Mouse (Mus musculus): ENCODE data around the gene Aox2.

Aox2 gene

DNA sequence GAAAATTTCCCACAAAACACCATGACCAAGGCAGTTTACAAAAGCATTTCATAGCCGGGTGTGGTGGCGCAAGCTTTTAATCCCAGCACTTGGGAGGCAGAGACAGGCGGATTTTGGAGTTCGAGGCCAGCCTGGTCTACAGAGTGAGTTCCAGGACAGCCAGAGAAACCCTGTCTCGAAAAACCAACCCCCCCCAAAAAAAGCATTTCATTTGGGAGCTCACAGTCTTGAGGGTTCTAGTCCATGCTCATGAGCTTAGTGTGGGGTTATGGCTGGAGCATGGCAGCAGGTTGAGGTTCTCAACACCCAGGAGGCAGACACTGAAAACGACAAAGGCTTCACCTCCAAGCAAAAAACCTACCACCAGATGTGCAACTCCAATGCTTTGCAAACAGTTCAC, 130.0 kb downstream of the Aox2 start:
- DNase-seq: no peak

DNA sequence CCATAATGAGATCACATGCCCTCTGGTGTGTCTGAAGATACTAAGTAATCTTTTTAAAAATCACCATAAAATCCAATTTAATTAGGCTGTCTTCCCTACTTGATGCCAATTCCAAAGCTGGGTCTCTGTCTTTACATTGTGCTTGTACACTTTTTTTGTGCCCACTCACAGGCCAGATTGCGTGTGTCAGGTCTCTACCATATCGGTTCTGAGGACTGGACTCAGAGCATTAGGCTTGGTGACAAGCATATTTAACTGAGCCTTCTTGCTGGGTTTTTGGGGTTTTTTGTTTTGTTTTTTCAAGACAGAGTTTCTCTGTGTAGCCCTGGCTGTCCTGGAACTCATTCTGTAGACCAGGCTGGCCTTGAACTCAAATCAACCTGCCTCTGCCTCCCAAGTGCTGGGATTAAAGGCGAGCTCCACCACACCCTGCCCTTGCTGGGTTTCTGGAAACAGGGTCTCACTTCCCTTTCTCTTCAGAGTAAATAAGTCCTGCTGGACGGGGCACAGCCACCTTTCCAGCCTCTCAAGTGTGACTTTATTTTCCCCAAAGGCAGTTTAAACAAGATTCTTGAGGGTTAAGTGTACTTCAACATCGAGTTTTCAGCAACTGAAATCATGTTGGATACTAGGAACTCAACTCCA, 131.5 kb downstream of the Aox2 start:
- DNase-seq: no peak

DNA sequence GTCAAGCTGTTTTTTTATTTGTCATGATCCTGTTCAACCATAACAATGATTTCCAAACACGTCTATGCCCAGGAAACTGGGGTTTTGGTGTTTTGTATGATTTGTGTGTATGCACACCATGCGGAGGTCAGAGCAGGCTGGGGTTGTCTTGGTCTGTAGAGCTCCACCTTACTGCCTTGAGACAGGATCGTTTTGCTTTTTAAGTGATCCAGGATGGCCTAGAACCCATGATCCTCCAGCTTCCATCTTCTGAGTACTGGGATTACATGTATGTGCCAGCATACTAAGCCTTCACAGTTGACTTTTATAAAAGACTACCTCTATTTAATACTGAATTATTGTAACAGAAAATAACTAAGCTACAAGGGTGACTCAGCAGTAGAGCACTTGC, 132.1 kb downstream of the Aox2 start:
- no peak for DNase-seq

DNA sequence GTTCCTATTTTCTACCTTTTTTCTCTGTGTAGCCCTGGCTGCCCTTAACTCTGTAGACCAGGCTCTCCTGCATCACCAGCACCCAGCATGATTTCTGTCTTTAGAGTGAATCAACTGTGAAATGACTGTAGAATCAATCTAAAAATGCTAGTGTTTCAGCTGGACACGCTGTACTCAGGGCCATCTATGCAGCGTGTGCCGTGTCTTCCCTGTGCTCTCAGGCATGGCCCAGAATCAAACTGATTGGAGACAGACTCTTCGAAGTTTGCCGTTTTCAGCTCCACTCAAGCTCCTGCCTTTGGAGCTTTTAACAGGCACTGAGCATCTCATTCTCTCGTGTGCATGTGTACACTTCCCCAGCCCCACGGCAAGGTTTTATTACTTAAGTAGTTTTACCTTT, 132.7 kb downstream of the Aox2 start:
- no peak for DNase-seq

DNA sequence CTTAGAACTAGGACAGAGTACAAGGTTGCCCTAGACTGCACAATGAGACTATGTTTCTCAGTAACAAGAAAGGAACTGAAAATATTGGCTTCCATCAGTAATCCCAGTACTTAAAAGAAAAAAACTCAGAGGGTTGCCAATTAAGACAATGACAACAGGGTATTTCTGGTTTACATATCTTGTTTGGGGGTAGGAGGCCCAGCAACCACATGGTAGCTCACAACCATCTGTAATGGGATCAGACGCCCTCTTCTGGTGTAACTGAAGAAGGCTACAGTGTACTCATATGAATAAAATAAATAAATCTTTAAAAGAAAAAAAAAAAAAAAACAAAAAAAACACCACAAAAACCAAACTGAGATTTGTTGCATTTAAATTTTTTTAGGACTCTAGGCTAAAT, 137.3 kb downstream of the Aox2 start:
- DNase-seq: no peak

DNA sequence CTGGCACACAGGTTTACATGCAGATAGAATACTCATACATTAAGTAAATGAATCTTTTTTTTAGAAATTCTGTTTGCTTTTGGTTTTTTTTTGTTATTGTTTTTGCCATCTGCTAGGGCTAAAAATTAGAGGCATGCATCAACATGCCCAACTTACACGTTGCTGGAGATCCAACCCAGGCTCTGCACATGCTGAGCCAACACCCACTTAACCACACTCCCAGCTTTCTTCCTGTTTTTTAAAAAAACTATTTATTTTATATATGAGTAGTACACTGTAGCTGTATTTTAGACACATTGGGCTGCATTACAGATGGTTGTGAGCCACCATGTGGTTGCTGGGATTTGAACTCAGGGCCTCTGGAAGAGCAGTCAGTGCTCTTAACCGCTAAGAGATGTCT, 137.9 kb downstream of the Aox2 start:
- no peak for DNase-seq

DNA sequence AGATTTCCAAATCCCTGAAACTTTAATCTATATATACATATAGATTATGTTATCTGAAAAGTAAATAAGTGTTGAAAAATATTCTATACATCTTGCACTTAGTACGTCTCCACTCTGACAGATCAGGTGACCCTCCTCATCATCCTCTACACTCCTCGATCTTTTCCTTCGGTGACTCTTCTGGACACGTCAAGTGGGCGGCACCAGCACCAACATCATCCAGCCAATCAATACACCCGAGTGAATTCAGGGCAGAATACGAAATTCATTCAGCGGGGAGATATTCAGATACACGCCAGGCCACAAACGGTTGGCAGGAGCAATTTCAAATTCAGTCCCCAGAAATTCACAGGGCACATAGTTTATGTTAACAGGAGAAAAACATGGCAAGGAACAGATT, 141.9 kb downstream of the Aox2 start:
- DNase-seq: no peak

DNA sequence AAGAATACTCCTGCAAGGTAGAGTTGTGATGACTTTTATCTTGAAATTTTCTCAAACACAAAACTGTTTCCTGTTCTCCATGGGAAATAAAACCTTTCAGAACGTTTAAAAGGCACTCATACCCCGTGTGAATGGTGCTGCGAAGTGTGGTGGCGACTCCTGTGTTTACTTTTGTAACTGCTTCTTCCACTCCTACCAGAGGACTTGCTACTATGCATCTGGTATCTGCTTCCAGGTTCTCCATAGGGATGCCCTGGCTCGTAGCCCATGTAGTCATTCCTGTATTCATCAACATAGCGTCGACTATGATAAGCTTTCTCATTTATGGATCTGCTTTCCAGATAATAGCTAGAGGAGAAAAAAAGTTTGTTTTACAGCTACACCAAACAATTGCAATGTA, 142.8 kb downstream of the Aox2 start:
- DNase-seq: no peak

DNA sequence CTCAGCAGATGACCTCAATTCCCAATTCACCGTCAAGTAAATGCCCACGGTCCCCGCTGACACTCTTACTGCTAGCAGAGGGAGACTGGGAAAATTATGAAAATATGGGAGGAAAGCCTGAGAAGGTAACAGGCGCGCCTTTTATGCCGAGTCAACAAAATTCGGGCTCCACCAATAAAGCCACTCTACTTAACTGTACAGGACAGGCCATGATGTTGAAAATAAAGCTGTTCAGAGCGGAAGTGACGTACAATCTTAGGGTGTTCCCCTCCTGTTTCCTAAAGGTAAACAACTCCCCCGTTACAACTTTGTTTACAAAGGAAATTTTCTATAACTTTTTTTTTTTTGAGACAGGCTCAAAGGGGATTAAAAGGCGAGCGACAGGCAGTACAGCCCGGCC, 144.8 kb downstream of the Aox2 start:
- DNase-seq: peak; percentile 40

DNA sequence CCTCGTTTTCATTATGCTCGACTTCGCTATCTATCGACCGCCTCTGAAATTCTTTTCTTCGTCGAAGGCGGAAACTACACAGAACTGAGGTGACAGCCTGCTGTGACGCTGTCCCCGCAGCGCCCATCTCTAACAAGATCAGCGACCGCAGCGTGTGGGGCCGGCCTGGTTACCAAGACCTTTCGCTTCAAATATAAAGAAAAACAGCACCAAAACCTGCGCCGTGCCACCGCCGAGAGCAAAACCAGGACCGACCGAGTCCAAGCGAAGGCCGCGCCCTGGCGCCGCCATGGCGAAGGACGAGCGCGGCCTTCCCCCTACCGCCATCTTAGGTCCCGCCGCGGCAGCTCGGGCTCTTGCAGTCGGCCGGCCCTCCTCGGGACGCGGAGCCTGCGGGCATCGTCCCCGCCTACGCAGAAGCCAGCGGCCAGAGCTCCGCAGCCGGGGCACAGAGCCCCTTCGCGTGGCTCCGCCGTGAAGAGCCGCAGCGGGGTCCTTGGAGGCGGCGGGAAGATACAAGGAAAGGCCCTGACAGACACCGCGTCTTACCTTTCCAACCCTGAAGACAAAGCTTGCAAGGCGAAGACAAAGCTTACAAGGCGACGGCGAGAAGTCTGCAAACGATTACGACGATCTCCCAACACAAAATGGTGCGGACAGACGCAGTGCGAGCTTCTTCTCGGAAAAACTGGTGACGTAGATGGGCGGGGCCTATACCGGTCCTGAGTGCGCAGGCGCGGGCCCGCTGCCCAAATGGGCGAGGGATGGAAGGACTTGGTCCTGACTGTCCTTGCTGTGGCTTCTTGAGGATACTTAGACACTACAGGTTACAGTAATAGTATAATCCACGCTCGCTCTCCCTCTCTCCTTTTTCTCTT, 145.5 kb downstream of the Aox2 start, which contains the start of gene Clk1:
Gene Clk1 (minus strand): TSS at position 696 of the 878 bp plus-strand sequence.
- DNase-seq: peak; percentile 99

DNA sequence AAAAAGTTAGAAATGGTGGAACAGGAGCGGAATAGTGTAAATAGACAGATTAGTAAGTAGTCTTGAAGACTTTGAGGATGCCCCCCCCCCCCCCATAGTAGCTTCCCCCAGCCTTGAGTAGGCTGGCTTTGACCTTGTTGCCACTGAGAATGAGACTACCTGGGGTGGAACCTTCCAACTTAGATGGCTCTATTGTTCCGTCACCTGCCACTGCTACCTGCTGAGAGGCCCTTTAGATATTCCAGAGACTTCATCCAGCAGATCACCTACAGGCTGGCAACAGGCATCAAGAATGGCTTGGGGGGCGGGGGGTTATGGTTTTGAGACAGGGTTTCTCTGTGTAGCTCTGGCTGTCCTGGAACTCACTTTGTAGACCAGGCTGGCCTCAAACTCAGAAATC, 146.4 kb downstream of the Aox2 start:
- DNase-seq: no peak

Data from kidney, adult 18-20 months (tissue).